In genomic region chr1:149882419-149883025, GRCm38 (mm10) we compare ENCODE assay signal across 14 mouse cellular contexts.
"Had no signal": no experiment of that assay in that cellular context is flagged by ENCODE, and none has a peak within 500 bp of the region (broad histone marks: within the 10 kb centered on the region; RNA-seq: fewer than 3 reads in every experiment).

No protein-coding gene starts in this region.

- H3K4me3 ChIP-seq: limb, embryonic 13.5 days; midbrain, embryonic 10.5 days; myocyte; neural tube, embryonic 15.5 days had no signal

- DNase-seq: kidney, adult 11 months; lung, adult 18-20 months; lung, postnatal 10 days; lung, postnatal 4 days; midbrain, embryonic 14.5 days; right cerebral cortex, postnatal 4 days; spleen, adult 18-20 months; thymus, adult 2 months; thymus, postnatal 25 days had no signal

- H3K4me1 ChIP-seq: limb, embryonic 13.5 days; midbrain, embryonic 10.5 days; neural tube, embryonic 15.5 days had no signal

- H3K27ac ChIP-seq: limb, embryonic 13.5 days; liver, embryonic 14.5 days; midbrain, embryonic 10.5 days; neural tube, embryonic 15.5 days had no signal
